Mouse (Mus musculus): ENCODE results near the gene Adam15.

DNA sequence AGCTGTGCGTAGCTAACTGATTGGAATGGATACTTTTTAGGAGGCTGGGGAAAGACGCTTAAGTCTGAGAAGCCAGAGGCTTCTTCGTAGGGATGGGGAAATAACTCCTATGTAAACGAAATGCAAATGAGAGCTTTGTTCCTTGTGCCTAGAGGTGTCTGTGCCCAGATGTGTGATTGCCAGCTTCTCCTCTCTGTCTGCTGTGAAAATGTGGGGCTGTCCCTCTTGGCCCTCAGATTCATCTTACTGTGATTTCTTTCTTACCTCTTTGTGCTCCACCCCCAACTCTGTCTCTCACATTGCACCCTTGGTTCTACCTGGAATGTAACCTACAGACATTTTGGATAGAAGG is 46.8 kb upstream of the Adam15 start:
- TF ChIP-seq CTCF (IDR thresholded peaks at IDR 0.05; ENCODE audit: borderline replicate concordance, insufficient read depth, low read length) (no peak), POLR2A (IDR thresholded peaks at IDR 0.05; ENCODE audit: low read depth, low read length) (no peak)

Measured in embryonic fibroblast, embryonic 13.5 days (primary cell).